Mouse (Mus musculus): ENCODE data around the gene Morn3.

The Morn3 gene

GRCm38 (mm10) chr5:122991350-122992004 lies 55.3 kb downstream of the Morn3 start:
- no peak for DNase-seq (ENCODE audit: low spot score in 2 of 2)

GRCm38 (mm10) chr5:122990411-122991160 lies 56.2 kb downstream of the Morn3 start:
- no peak for DNase-seq (ENCODE audit: low spot score in 2 of 2)

GRCm38 (mm10) chr5:122989551-122990330 lies 57.1 kb downstream of the Morn3 start, which contains the start of gene Kdm2b:
Gene Kdm2b (minus strand): TSS chr5:122989823.
- no peak for DNase-seq (ENCODE audit: low spot score in 2 of 2)

GRCm38 (mm10) chr5:122989001-122989525 lies 57.8 kb downstream of the Morn3 start:
- DNase-seq (ENCODE audit: low spot score in 2 of 2), result peak; percentile 64 to 74

GRCm38 (mm10) chr5:122988021-122988751 lies 58.6 kb downstream of the Morn3 start:
- peak; percentile 26 to 65 for DNase-seq (ENCODE audit: low spot score in 2 of 2)

GRCm38 (mm10) chr5:122987211-122988020 lies 59.4 kb downstream of the Morn3 start:
- no peak for DNase-seq (ENCODE audit: low spot score in 2 of 2)

- no peak for DNase-seq (ENCODE audit: low spot score in 2 of 2)
These were observed 60.7 kb downstream of the Morn3 start for GRCm38 (mm10) chr5:122986091-122986493.

Measured in urinary bladder, postnatal 4 days (tissue).